7 mouse cellular contexts compared by ENCODE assay signal in genomic region chr11:83882552-83882951, GRCm38 (mm10). TPM values are rescaled to one million over a fixed set of nuclear protein-coding genes. Genes with fewer than 3 reads are reported as not detected.
DNase-seq lines count a peak whose midpoint lies in the region; ATAC-seq and TF ChIP-seq lines count a peak whose summit lies in the region.

No protein-coding gene starts in this region.

- no peaks in the 10 kb centered on the region for H3K9me3 ChIP-seq in lung, embryonic 14.5 days (ENCODE audit: low read depth, low read length)

- peaks cover 20% of the 10 kb centered on the region for H3K4me1 ChIP-seq in kidney, adult 2 months (ENCODE audit: control insufficient read depth, insufficient read depth, low read length)
- peaks cover 22% of the 10 kb centered on the region for H3K4me1 ChIP-seq in lung, embryonic 14.5 days (ENCODE audit: insufficient read depth)

- H3K27me3 ChIP-seq in kidney, adult 2 months (replicated peaks; ENCODE audit: control insufficient read depth, insufficient read depth, low read length), result no peaks in the 10 kb centered on the region
- no peaks in the 10 kb centered on the region for H3K27me3 ChIP-seq in lung, embryonic 14.5 days (ENCODE audit: insufficient read depth, low read length)

- whole genome bisulfite sequencing in kidney, adult 2 months, result 21% methylated on average over 6 of the region's 6 CpGs
- 37% methylated on average over 6 of the region's 6 CpGs for WGBS in lung, embryonic 14.5 days

- peak; percentile 38 for DNase-seq in kidney, adult 2 months
- DNase-seq in kidney, postnatal 25 days, result no peak
- DNase-seq in MN1 (ENCODE audit: low spot score), result peak; percentile 40
- peak; percentile 64 for DNase-seq in embryo, embryonic 10 days (ENCODE audit: low spot score)
- DNase-seq in lung, embryonic 14.5 days, result peak; percentile 74
- no peak for DNase-seq in gastrocnemius, adult 8-10 months (ENCODE audit: low spot score in 2 of 2)
- no peak for DNase-seq in cerebellum, adult 9-11 months

- no peak overlapping the region for H3K4me3 ChIP-seq in kidney, adult 2 months (ENCODE audit: insufficient read depth, low read depth, low read length)
- no peak overlapping the region for H3K4me3 ChIP-seq in lung, embryonic 14.5 days (ENCODE audit: low read depth, low read length)

- no peak overlapping the region for H3K9ac ChIP-seq in lung, embryonic 14.5 days

- no peak for TF ChIP-seq CTCF in kidney, adult 2 months (conservative IDR thresholded peaks at IDR 0.05; ENCODE audit: insufficient read depth, insufficient read length, low read depth, low read length)
- no peak for TF ChIP-seq CTCF in lung, embryonic 14.5 days (IDR thresholded peaks at IDR 0.05; ENCODE audit: low read depth)

- peaks cover 17% of the 10 kb centered on the region; the same call in 1 of the 2 replicates for H3K36me3 ChIP-seq in kidney, adult 2 months (ENCODE audit: control insufficient read depth, insufficient read depth, low read length)
- H3K36me3 ChIP-seq in lung, embryonic 14.5 days (ENCODE audit: insufficient read depth), result 0 out of 2 replicates have a peak, but pooled peaks cover 4% of the 10 kb centered on the region

- ATAC-seq in lung, embryonic 14.5 days (ENCODE audit: insufficient read depth), result peak; percentile 75

- H3K27ac ChIP-seq in kidney, adult 2 months (ENCODE audit: insufficient read depth, low read depth, low read length), result 0 out of 2 replicates have a peak overlapping the region, but pooled peaks have one; percentile 87
- H3K27ac ChIP-seq in lung, embryonic 14.5 days (ENCODE audit: low read depth), result peak overlapping the region; percentile 64; the same call in 1 of the 2 replicates

- no peak overlapping the region for H3K4me2 ChIP-seq in lung, embryonic 14.5 days

- TF ChIP-seq POLR2A in kidney, adult 2 months (IDR thresholded peaks at IDR 0.05; ENCODE audit: low read depth, low read length), result no peak

RNA-seq across cellular contexts. Expression of gene Hnf1b, which starts 32.7 kb away (rescaled TPM):
- 161 and 172 TPM in 2 replicates for polyA plus RNA-seq in kidney, adult 2 months (2012; rRNA removed)
- polyA plus RNA-seq in lung, embryonic 14.5 days (2014; fragmentation: Nextera tagmentation; extraction: Ambion mirVana), result 10.9 and 11.4 TPM in 2 replicates
- not detected for total RNA-seq in gastrocnemius, adult 8-10 months (2022)

RNA-seq across cellular contexts. Expression of gene Ddx52, which starts 59.3 kb away (rescaled TPM):
- polyA plus RNA-seq in kidney, adult 2 months (2012; rRNA removed), result 5.5 and 7.2 TPM in 2 replicates
- 39.4 and 39.5 TPM in 2 replicates for polyA plus RNA-seq in lung, embryonic 14.5 days (2014; fragmentation: Nextera tagmentation; extraction: Ambion mirVana)
- total RNA-seq in gastrocnemius, adult 8-10 months (2022), result 10 to 100 TPM in 3 of 4 experiments, 1 to 10 TPM in 1; 9.8 to 12.4 (median 11.0) TPM

Comparison
In these comparisons a context has a peak if more than half of its experiments do, and no peak if none do; other contexts are left out.
1. DNase-seq: peak in kidney, adult 2 months (single experiment), MN1 (single experiment), embryo, embryonic 10 days (single experiment) and lung, embryonic 14.5 days (single experiment); none in kidney, postnatal 25 days (0 of 2), gastrocnemius, adult 8-10 months (0 of 2) and cerebellum, adult 9-11 months (single experiment).
2. RNA of gene Hnf1b, which starts 32.7 kb away (polyA plus RNA-seq): 161 to 172 TPM in kidney, adult 2 months; 10.9 to 11.4 TPM in lung, embryonic 14.5 days; every median in the first group is over 10 times any median in the second.